8 mouse cellular contexts compared by ENCODE assay signal in the genomic region with DNA sequence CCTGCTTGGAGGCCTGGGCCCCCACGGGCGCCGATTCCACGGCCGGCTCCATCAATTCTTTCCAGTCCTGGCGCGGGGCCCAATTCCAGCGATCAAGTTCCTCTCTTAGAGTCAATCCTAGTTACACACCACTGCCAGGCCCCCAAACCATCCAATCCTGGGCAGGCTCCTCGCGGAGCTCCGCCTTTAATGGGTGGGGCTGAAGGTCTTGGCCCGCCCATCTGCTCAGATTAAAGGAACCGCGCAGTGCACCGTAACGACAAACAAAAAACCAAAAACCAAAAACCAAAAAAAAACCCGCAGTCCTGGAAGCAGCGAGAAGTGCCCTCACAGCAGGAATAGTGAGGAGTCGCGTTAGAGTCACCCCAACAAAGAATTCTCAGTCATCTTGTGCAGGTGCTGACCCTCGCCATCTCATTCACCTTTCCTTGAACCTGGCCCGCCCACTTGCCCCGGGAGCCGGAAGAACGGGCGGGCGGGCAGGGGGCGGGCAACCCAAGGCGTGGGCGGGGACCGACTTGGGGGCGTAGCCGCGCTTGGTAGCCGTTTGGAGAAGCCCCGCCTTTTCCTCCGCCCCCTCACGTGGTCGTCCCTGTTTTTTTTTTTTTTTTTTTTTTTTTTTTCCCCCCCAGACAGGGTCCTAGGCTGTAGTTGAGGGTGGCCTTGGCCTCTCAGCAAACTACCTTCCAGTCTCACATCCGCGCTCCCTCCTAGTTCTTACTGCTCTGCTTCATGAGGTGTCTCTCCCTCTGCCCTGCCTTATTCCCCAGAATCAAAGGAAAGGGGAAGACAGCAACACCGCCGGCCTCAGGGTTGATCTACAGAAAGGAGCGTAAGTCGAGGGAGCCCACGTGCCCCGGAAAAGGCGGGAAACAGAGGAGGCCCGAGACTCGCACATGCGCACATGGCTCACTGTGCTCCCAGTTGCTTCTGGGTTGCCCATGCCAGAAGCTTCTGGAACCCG. TPM values are rescaled to one million over a fixed set of nuclear protein-coding genes. Genes with fewer than 3 reads are reported as not detected.
DNase-seq lines count a peak whose midpoint lies in the region; ATAC-seq and TF ChIP-seq lines count a peak whose summit lies in the region.

No protein-coding gene starts in this region.

- no peak for TF ChIP-seq CTCF in bone marrow macrophage, adult 2 months (IDR thresholded peaks at IDR 0.05; ENCODE audit: low read depth, low read length)
- TF ChIP-seq CTCF in embryonic fibroblast, embryonic 13.5 days (IDR thresholded peaks at IDR 0.05; ENCODE audit: borderline replicate concordance, insufficient read depth, low read length): no peak

- no peak for TF ChIP-seq POLR2A in bone marrow macrophage, adult 2 months (IDR thresholded peaks at IDR 0.05; ENCODE audit: borderline replicate concordance, low read depth, low read length)
- peak; percentile 39; the same call in 1 of the 2 replicates for TF ChIP-seq POLR2A in embryonic fibroblast, embryonic 13.5 days (IDR thresholded peaks at IDR 0.05; ENCODE audit: low read depth, low read length)

- peaks cover 19% of the 10 kb centered on the region for H3K4me1 ChIP-seq in bone marrow macrophage, adult 2 months (ENCODE audit: control insufficient read depth, insufficient read depth, low read length)
- no peaks in the 10 kb centered on the region for H3K4me1 ChIP-seq in embryonic fibroblast, embryonic 13.5 days (ENCODE audit: control insufficient read depth, insufficient read depth, low read length)
- peaks cover 23% of the 10 kb centered on the region for H3K4me1 ChIP-seq in heart, embryonic 10.5 days
- peaks cover 46% of the 10 kb centered on the region for H3K4me1 ChIP-seq in kidney, embryonic 15.5 days

- DNase-seq in A20 (ENCODE audit: low read depth, low spot score): peak; percentile 97
- DNase-seq in heart, embryonic 10.5 days (ENCODE audit: low spot score): peak; percentile 97
- peak; percentile 93 for DNase-seq in liver
- DNase-seq in spleen, postnatal 4 days (ENCODE audit: low spot score in 2 of 2): peak; percentile 93 to 94

- peak; percentile 96 for ATAC-seq in kidney, embryonic 15.5 days (replicated peaks; ENCODE audit: low FRiP score)
- peak; percentile 86 for ATAC-seq in monocyte, adult 5-6 weeks (replicated peaks; ENCODE audit: insufficient number of reproducible peaks, low FRiP score, low TSS enrichment, poor library complexity, severe bottlenecking)

- H3K36me3 ChIP-seq in heart, embryonic 10.5 days: no peaks in the 10 kb centered on the region
- H3K36me3 ChIP-seq in kidney, embryonic 15.5 days: no peaks in the 10 kb centered on the region

- peak overlapping the region; percentile 80 for H3K4me3 ChIP-seq in bone marrow macrophage, adult 2 months (ENCODE audit: insufficient read depth, low read length)
- H3K4me3 ChIP-seq in embryonic fibroblast, embryonic 13.5 days (ENCODE audit: insufficient read depth, low read length): peak overlapping the region; percentile 81
- H3K4me3 ChIP-seq in heart, embryonic 10.5 days: peak overlapping the region; percentile 77
- peak overlapping the region; percentile 57 for H3K4me3 ChIP-seq in kidney, embryonic 15.5 days (replicated peaks)

- peak overlapping the region; percentile 82 for H3K27ac ChIP-seq in bone marrow macrophage, adult 2 months (ENCODE audit: insufficient read depth, low read depth, low read length)
- H3K27ac ChIP-seq in embryonic fibroblast, embryonic 13.5 days (ENCODE audit: insufficient read depth, low read length): no peak overlapping the region
- H3K27ac ChIP-seq in heart, embryonic 10.5 days: peak overlapping the region; percentile 79
- H3K27ac ChIP-seq in kidney, embryonic 15.5 days: peak overlapping the region; percentile 84

- H3K9ac ChIP-seq in kidney, embryonic 15.5 days: peak overlapping the region; percentile 56

- no peaks in the 10 kb centered on the region for H3K9me3 ChIP-seq in heart, embryonic 10.5 days
- no peaks in the 10 kb centered on the region for H3K9me3 ChIP-seq in kidney, embryonic 15.5 days (replicated peaks)

- H3K4me2 ChIP-seq in kidney, embryonic 15.5 days: peak overlapping the region; percentile 70

- 6% methylated on average over 52 of the region's 52 CpGs for WGBS in heart, embryonic 10.5 days
- 8% methylated on average over 52 of the region's 52 CpGs for WGBS in kidney, embryonic 15.5 days

- peaks cover 24% of the 10 kb centered on the region; the same call in 1 of the 2 replicates for H3K27me3 ChIP-seq in heart, embryonic 10.5 days (ENCODE audit: insufficient read depth, poor library complexity, severe bottlenecking)
- no peaks in the 10 kb centered on the region for H3K27me3 ChIP-seq in kidney, embryonic 15.5 days

RNA-seq across cellular contexts. Expression of a gene that starts 2.7 kb away (rescaled TPM):
- polyA plus RNA-seq in bone marrow macrophage, adult 2 months (2012; ENCODE audit: insufficient read depth, insufficient read length, missing spikeins): 28.7 and 37.1 TPM in 2 replicates
- 4.6 and 19.4 TPM in 2 replicates for polyA plus RNA-seq in embryonic fibroblast, embryonic 13.5 days (2011; ENCODE audit: insufficient read length, low read depth, missing spikeins)
- polyA plus RNA-seq in heart, embryonic 10.5 days (2016; fragmentation: Nextera tagmentation; extraction: Ambion mirVana): 3.3 and 4.7 TPM in 2 replicates
- 9.6 and 12.2 TPM in 2 replicates for polyA plus RNA-seq in kidney, embryonic 15.5 days (2015; fragmentation: Nextera tagmentation; extraction: Ambion mirVana)
- total RNA-seq in monocyte, adult 5-6 weeks (2017): 19.5 to 19.9 TPM (median 19.7 TPM) in 3 replicates

RNA-seq across cellular contexts. Expression of a gene that starts 16.8 kb away (rescaled TPM):
- polyA plus RNA-seq in bone marrow macrophage, adult 2 months (2012; ENCODE audit: insufficient read depth, insufficient read length, missing spikeins): not detected in 2 replicates
- not detected in 2 replicates for polyA plus RNA-seq in embryonic fibroblast, embryonic 13.5 days (2011; ENCODE audit: insufficient read length, low read depth, missing spikeins)
- 0.32 and 0.36 TPM in 2 replicates for polyA plus RNA-seq in heart, embryonic 10.5 days (2016; fragmentation: Nextera tagmentation; extraction: Ambion mirVana)
- polyA plus RNA-seq in kidney, embryonic 15.5 days (2015; fragmentation: Nextera tagmentation; extraction: Ambion mirVana): 0.45 and 0.84 TPM in 2 replicates
- total RNA-seq in monocyte, adult 5-6 weeks (2017): not detected in 3 replicates

RNA-seq across cellular contexts. Expression of a gene that starts 26.3 kb away (rescaled TPM):
- not detected in 2 replicates for polyA plus RNA-seq in bone marrow macrophage, adult 2 months (2012; ENCODE audit: insufficient read depth, insufficient read length, missing spikeins)
- polyA plus RNA-seq in embryonic fibroblast, embryonic 13.5 days (2011; ENCODE audit: insufficient read length, low read depth, missing spikeins): not detected in 2 replicates
- not detected in 2 replicates for polyA plus RNA-seq in heart, embryonic 10.5 days (2016; fragmentation: Nextera tagmentation; extraction: Ambion mirVana)
- 2.7 and 4.8 TPM in 2 replicates for polyA plus RNA-seq in kidney, embryonic 15.5 days (2015; fragmentation: Nextera tagmentation; extraction: Ambion mirVana)
- total RNA-seq in monocyte, adult 5-6 weeks (2017): not detected in 3 replicates
